In the genomic region with DNA sequence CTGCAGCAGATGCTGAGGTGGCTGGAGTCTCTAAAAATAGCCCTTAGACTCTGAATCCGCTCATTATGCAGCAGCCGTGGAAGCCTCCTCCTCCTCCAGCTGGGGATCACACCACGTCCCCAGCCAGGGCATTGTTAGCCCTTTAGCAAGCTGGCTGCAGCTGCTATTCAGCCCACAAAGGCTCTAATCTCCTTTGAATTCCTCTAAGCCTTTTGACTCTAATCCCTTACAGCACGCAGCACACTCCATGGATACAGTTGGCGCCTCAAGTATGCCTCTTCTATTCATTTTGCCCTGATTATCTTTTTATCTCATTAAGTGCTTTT, we compare ENCODE assay signal across 10 mouse cellular contexts.
DNase-seq lines count a peak whose midpoint lies in the region; ATAC-seq lines count a peak whose summit lies in the region.
"Had no signal": no experiment of that assay in that cellular context is flagged by ENCODE, and none has a peak within 500 bp of the region (broad histone marks: within the 10 kb centered on the region; RNA-seq: fewer than 3 reads in every experiment).

No protein-coding gene starts in this region.

- WGBS in embryonic facial prominence, embryonic 11.5 days: 16% methylated on average over 5 of the region's 5 CpGs
- 5% methylated on average over 5 of the region's 5 CpGs for WGBS in hindbrain, embryonic 13.5 days
- WGBS in midbrain, embryonic 12.5 days: 3% methylated on average over 5 of the region's 5 CpGs

- no peaks in the 10 kb centered on the region for H3K9me3 ChIP-seq in embryonic facial prominence, embryonic 11.5 days (replicated peaks; ENCODE audit: control insufficient read depth, low read length)
- H3K9me3 ChIP-seq in hindbrain, embryonic 13.5 days: no peaks in the 10 kb centered on the region
- H3K9me3 ChIP-seq in midbrain, embryonic 12.5 days: no peaks in the 10 kb centered on the region

- peak; percentile 88 for ATAC-seq in embryonic facial prominence, embryonic 11.5 days (replicated peaks; ENCODE audit: insufficient number of reproducible peaks, low FRiP score, low TSS enrichment, low read depth)
- ATAC-seq in hindbrain, embryonic 13.5 days (ENCODE audit: low FRiP score): peak; percentile 88
- ATAC-seq in midbrain, embryonic 12.5 days (ENCODE audit: low FRiP score, low read depth): peak; percentile 93

- H3K4me1 ChIP-seq in embryonic facial prominence, embryonic 11.5 days (ENCODE audit: control insufficient read depth, insufficient read depth, low read length): no peaks in the 10 kb centered on the region
- H3K4me1 ChIP-seq in hindbrain, embryonic 13.5 days (replicated peaks): peaks cover 38% of the 10 kb centered on the region
- H3K4me1 ChIP-seq in midbrain, embryonic 12.5 days: peaks cover 37% of the 10 kb centered on the region

- H3K9ac ChIP-seq in embryonic facial prominence, embryonic 11.5 days (replicated peaks; ENCODE audit: low read length): no peak overlapping the region
- peak overlapping the region; percentile 40 for H3K9ac ChIP-seq in hindbrain, embryonic 13.5 days
- no peak overlapping the region; the same call in 1 of the 2 replicates for H3K9ac ChIP-seq in midbrain, embryonic 12.5 days (replicated peaks)

- H3K4me2 ChIP-seq in embryonic facial prominence, embryonic 11.5 days (ENCODE audit: low read depth, low read length): no peak overlapping the region
- H3K4me2 ChIP-seq in hindbrain, embryonic 13.5 days: peak overlapping the region; percentile 31
- H3K4me2 ChIP-seq in midbrain, embryonic 12.5 days (replicated peaks): peak overlapping the region; percentile 43

- H3K36me3 ChIP-seq in embryonic facial prominence, embryonic 11.5 days (replicated peaks; ENCODE audit: control insufficient read depth, insufficient read depth, low read depth, low read length): no peaks in the 10 kb centered on the region
- H3K36me3 ChIP-seq in hindbrain, embryonic 13.5 days: no peaks in the 10 kb centered on the region
- no peaks in the 10 kb centered on the region for H3K36me3 ChIP-seq in midbrain, embryonic 12.5 days

- H3K27ac ChIP-seq in embryonic facial prominence, embryonic 11.5 days (replicated peaks; ENCODE audit: low read depth, low read length): no peak overlapping the region
- peak overlapping the region; percentile 92 for H3K27ac ChIP-seq in hindbrain, embryonic 13.5 days
- peak overlapping the region; percentile 94 for H3K27ac ChIP-seq in midbrain, embryonic 12.5 days (replicated peaks)

- no peaks in the 10 kb centered on the region for H3K27me3 ChIP-seq in embryonic facial prominence, embryonic 11.5 days (ENCODE audit: control insufficient read depth, insufficient read depth, low read length)
- no peaks in the 10 kb centered on the region for H3K27me3 ChIP-seq in hindbrain, embryonic 13.5 days
- peaks cover 35% of the 10 kb centered on the region for H3K27me3 ChIP-seq in midbrain, embryonic 12.5 days
- H3K27me3 ChIP-seq: CH12.LX had no signal

- no peak overlapping the region for H3K4me3 ChIP-seq in embryonic facial prominence, embryonic 11.5 days (ENCODE audit: low read depth, low read length)
- H3K4me3 ChIP-seq in hindbrain, embryonic 13.5 days: no peak overlapping the region
- no peak overlapping the region for H3K4me3 ChIP-seq in midbrain, embryonic 12.5 days
- H3K4me3 ChIP-seq: erythroblast, embryonic 14.5 days had no signal

- peak; percentile 13 for DNase-seq in kidney, adult 18-20 months
- DNase-seq in kidney, adult 8-10 months: no peak
- DNase-seq in embryonic facial prominence, embryonic 11.5 days (ENCODE audit: low spot score): peak; percentile 74
- no peak for DNase-seq in spleen, adult 12 weeks (ENCODE audit: low spot score)
- no peak for DNase-seq in urinary bladder, postnatal 10 days (ENCODE audit: low spot score)
- DNase-seq in thymus, adult 18-20 months: no peak

Comparison
In these comparisons a context has a peak if more than half of its experiments do, and no peak if none do; other contexts are left out.
1. DNase-seq: peak in kidney, adult 18-20 months (single experiment) and embryonic facial prominence, embryonic 11.5 days (single experiment); none in kidney, adult 8-10 months (0 of 2), spleen, adult 12 weeks (single experiment), urinary bladder, postnatal 10 days (single experiment) and thymus, adult 18-20 months (0 of 2).
2. Peak in every context shown above with its lines, with median percentiles within 50 percentile points of each other: ATAC-seq.